Mouse (Mus musculus) cerebellum, adult 11 months (tissue): ENCODE data around the gene Zfp217.
"Not testable (repeated sequence)": the region's sequence is repeated elsewhere in the genome, so short reads cannot be mapped to it uniquely, and the experiment has no call there.

Experiments used
- DNase-seq: peaks from one replicate; pipeline ENCODE4 v3.0.0; 2022

The Zfp217 gene

DNA sequence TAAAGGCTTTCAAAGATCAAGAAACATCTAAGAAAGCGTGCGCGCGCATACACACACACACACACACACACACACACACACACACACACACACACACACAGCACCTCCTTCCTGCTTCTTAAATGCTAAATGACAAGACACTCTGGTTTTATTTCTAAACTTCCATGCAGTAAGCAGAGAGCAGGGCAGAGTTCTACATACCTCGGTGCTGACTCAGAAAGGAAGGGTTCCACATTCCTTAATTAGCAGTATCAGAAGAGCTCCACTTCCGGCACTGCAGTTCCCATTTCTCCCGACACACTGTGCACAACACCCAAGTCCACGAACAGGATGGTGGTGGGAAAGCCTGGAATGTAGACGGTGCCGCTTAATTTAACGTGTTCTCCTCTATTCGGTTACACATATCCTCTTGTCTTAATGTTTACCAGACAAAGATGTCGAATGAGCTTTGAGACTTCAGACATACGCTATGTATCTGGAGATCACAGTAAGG is at the start of gene Zfp217:
Gene Zfp217, minus strand, starts transcription at position 443 of the 493 bp plus-strand sequence.
- no peak for DNase-seq

DNA sequence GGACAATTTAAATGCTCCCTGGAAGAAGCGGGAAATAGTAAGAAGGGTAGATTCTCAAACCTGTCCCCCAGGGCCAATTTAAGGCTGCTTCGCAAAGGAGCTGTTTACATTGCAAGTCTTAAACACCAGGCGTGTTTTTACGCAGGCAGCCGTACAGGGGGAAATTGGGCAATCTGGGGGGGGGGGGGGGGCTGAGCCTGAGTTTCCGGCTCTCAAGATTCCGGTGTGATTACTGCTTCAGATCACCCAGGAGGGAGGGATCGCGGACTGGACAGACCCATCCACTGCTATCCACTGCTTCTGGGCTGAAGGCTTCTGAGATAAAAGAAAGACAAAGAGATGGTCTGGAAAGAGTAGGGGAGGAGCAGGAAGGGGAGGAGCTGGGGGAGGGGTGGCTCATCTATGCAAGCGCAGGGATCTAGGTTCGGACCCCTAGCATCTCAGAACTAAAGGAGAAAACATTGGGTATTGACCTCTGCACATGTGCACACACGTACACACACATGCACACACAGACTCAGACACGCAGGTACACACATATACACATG is 47.7 kb upstream of the Zfp217 start:
- no peak for DNase-seq

DNA sequence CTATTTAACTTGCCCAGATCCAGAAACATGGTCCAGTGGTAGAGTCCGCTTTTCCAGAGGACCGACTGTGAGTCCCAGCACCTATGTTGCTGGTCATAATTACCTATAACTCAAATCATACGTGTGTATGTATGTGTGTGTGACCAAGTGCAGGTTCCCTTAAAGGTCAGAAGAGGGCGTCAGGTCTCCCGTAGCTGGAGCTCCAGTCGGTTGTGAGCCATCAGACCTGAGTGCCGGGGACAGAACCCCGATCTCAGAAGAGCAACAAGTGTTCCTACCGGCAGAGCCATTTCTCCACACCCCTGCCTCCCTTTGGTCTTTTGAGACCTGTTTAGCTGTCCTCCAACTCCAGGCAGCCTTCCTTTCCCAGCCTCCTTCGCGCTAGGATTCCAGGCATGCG is 46.9 kb upstream of the Zfp217 start:
- DNase-seq, result no peak

DNA sequence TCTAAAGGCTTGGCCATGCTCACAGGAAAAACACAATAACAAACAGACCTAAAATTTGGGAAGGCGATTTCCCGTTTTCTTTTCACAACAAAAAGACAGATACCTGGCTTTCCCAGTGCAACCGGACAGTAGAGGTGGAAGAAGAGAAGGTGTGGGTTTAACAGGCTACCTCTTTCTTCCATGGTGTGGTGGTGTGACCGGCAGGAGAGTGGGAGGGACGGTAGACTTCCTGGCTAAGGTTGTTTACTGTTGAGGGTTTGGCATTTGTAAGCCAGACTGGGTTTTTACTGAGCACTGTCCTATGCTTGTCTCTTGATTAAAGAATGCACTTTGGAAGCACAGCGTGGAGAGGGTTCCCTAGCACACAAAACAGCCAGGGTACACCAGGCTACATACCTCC is 45.9 kb upstream of the Zfp217 start:
- DNase-seq, result no peak

DNA sequence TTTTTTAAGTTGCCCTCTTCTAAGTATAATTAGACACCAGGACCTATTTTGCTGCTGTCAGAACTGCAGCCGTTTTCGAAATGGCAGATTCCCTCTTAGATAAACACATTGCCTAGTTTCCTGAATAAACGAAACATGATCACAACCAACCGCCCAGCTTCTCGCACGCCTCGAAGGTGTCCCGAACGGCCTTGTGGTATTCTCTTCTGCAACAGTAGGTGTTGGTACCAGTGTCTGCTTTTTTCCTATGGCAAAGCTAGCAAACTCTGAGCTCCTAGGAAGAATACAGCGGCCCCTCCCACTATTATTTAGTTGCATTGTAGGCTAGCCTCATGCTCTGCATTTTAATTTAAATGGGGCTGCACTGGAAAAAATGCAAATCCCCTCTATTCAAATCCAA is 45.3 kb upstream of the Zfp217 start:
- no peak for DNase-seq

DNA sequence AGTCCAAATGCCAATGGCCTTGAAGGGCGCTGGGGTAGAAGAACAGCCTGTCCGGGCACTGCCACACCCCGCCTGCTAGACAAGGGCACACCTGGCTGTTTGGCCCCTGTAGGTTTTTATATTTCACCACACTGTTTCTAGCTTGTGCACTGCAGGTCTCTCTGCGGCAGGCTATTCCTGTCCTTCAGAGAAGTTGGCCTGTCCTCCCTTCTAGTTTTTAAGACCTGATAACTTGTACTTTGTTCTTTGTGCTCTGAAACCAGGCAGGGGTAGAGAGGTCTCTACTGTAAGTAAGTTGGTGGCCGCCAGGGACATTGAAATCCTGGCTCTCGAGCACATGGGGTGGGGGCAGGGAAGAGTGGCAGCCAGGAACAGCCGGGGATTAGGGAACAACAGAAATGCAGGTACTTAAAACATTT is 44.8 kb upstream of the Zfp217 start:
- no peak for DNase-seq

DNA sequence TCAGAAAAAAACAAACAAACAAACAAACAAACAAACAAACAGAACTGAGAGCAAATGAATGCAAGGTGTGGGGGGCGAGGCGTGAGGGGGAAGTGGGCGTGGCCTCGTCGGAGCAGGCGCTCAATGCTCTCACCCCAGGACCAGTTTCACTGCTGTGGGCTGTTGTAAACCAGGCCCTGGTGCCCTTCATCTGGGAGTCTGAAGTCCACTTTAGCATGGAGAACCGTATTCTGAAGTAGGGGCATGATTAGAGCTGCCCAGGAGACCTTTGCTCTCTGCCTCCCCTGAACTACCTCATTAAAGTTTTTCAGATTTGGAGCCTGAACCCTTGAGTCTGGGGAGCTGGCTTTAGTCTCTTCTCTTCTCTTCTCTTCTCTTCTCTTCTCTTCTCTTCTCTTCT is 40.8 kb upstream of the Zfp217 start:
- no peak for DNase-seq

DNA sequence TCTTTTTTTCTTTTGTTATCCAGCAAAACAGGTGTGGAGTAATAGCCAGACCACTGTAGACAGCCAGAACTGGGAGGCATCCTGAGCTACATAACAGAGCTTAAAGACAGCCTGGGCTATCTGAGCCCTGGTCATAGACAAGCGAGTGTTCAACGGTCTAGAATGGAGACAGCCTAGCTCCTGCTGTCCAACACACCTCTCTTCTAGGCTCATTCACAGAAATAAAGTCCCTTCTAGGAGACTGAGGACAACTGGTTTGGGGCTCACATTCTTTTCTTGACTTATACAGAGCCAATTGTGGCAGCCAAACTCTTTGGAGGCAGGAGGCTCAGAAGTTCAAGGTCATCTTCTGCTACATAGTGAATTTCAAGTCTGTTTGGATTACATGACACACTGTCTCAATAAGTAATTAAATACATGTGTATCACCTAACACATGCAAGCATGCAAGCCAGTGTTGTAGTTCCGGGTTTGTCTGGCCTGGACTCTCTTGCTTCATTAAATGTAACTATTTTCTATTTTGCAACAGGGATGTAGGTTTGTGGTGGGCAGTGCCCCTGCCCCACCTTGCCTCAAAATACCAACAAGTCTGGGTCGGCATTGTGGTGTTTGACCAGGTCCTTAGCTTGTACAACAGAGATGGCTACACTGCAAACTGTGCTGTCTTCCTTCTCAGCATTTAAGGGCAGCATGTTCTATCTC is 37.4 kb upstream of the Zfp217 start:
- DNase-seq, result no peak

DNA sequence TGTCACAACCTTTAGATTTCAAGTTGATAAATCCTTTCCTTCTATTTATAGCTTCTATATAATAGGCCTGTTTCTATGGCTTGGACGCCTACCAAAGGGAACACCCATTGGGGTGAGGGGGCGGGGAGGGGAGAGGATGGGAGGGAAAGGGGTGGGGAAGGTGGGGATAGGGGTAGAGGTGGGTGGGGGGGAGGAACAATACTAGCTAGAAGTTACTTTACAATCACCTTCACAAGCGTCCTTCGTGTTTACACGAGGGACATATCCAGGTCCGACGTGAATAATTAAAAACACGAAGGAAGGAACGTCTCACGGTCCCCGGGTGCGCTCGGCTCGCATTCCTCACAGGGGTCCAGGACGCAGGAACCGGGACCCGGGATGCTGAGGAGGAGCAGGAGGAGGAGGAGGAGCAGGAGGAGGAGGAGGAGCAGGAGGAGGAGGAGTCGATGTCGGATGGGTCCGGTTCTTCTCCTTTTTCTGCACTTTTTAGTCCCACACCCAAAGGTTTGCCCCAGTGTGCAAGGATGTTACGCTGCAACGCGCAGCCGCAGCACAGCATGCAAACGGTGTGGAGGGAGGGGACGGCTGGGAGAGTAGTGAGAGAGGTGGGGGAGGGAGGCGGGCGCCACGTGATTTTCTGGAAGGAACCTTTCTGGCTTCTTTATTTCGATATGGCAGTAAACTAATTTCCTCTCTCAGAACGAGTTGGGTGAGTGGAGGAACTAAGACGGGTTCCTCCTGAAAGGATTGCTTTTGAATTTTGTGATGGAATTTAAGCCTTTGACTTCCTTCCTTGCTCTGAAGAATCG is 36.5 kb upstream of the Zfp217 start:
- no peak for DNase-seq

DNA sequence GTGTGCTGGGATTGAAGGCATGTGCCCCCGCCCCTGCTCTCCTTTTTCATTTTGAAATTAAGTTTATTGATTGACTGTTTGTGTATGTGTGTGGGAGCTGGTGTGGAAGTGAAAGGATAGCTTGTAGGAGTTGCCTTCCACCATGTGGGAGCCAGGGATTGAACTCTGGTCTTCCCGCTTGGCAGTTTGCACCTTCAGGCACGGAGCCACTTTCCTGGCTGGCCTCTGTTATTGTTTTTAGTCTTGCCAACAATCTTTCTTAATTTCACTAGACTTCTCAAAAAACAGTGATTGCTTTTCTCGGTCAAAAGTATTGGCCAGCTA is 35.9 kb upstream of the Zfp217 start:
- DNase-seq, result no peak

DNA sequence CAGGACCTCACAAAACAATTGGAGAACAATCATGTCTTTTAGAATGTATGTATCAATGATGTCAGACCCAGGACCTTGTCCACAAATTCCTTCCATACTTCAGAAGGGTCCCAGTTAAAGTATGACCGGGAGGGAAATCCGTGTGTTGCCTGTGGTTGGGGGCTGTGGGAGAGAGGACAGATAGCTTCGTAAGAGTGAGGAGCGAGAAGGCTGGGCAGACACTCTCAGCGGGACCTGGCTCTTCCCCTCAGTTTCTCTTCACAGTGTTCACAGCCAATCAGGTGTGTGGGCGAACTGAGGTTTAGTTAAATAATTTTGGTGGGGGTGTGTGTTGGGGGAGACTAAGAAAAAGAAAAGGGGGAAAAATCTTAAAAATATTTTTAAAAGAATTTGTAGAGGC is 34.0 kb upstream of the Zfp217 start:
- no peak for DNase-seq

DNA sequence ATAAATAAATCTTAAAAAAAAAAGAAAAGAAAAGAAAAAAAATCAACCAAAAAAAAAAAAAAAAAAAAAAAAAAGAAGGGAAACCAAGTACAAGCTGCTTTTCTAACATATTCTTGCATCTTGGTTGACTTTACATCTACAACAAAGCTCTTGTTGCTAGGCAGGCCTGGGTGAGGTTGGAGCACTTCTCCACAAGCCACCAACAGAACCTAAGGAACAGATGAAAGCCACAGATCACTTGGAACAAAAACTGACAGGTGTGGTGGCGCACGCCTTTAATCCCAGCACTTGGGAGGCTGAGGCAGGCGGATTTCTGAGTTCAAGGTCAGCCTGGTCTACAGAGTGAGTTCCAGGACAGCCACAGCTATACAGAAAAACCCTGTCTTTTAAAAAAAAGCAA is 32.9 kb upstream of the Zfp217 start:
- DNase-seq, result not testable (repeated sequence)

DNA sequence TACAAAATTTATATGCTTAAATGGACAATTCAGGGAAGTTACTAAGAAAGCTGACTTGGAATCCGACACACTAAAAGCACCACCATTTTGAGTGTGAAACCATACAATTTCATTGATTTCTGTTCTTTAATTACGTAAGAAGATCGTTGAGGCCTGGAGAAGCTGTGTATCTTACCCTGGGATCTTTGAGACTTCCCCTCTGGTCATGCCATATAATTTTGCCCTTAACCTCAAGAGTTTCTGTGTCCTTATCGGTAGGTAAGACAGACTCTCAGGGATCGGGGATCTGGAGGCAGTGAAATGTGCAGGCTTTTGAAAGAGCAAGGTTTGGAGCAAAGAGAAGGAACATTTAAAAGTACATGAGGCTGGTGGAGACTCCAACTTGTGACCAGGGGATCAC is 31.4 kb upstream of the Zfp217 start:
- no peak for DNase-seq

DNA sequence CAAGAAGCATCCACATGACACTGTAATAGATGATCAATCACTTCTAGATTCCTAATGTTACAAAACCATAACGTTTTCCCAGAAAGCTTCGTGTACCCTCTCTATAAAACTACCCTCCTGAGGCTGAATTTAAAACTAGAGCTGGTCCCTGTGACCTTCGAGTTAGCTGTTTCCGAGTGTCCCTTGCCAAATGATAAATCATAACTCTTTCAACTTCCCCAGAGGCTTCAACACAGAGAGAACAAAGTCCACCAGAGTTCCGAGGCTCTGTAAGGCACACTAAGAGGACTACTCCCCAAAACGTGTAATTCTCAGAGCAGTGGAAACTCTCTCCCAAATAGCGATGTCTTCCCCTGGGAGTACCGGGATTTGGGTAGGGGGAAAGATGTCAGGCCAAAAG is 29.4 kb upstream of the Zfp217 start:
- DNase-seq, result no peak

DNA sequence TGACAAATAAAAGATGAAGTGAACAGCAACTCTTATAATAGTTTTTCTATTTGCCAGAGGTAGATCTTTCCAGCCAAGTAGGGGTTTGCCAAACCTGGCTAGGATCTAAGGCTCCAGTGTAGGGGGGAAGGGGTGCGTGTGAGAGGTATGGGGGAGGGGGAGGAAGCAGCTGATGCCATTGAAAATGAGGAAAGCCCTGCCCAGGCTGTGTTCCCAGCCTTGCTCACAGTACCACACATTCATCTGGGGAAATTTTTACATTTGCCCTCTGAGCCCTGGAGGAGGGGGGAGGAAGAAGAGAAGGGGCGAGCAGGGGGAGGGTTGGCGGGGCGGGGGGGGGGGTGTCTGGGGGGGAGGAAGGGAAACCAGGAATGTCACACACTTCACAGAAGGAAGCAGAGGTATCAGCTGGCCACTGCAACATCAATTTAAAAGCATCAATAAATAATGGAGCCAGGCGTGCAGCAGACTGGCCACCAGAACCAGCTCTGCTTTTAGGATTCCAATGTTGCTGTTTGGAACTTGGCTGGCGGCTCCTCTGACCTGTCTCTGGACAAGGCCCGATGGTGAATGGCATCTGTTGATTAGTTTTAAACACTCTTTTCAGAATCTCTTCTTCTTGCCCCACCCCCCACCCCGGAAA is 28.5 kb upstream of the Zfp217 start:
- no peak for DNase-seq

DNA sequence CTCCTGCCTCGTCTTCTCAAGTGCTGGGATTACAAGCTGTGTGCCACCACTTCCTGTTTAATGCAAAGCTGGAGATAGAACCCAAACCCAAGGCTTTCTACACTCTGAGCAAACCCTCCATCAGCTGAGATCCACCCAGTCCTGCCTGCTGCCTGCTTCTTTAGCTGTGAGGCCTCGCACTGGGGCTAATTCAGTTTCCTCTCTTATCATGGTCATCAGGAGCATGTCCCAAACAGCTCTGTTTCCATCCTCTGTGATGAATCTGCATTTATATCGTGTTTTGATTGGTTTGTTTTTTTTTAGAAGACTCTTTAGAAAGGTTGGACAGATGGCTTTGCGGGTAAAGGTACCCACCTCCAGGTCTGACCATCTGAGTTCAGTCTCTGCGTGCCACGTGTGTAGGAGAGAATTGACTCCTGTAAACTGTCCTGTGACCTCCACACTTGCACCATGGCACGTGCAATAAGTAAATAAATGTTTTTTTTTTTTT is 27.8 kb upstream of the Zfp217 start:
- DNase-seq, result no peak

DNA sequence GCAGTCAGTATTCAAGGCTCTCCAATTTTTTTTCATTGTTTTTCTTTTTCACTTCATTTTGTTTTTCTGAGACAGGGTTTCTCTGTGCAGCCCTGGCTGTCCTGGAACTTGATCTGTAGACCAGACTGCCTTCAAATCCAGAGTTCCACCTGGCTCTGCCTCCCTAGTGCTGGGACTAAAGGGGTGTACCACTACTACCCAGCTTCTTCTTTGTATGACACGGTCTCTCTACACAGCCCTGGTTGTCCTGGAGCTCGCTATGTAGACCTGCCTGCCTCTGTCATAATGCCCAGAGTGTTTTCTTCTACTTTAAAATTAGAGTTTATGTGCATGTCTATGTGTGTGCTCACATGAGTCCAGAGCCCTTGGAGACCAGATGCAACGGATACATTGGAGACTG is 27.3 kb upstream of the Zfp217 start:
- no peak for DNase-seq

DNA sequence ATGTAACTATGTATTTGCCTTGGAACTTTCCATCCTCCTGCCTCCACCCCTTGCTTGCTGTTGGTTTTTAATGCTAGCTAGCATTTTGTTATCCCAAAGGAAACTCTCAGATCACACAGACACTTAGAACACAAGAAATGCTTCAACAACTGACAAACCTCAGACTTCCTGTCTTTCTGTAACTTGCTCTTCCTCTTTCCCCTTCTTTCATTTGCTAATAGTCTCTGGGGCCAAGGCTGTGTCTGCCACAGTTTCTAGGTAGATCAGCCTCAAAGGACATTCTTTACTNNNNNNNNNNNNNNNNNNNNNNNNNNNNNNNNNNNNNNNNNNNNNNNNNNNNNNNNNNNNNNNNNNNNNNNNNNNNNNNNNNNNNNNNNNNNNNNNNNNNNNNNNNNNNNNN is 21.2 kb upstream of the Zfp217 start:
- DNase-seq, result no peak

DNA sequence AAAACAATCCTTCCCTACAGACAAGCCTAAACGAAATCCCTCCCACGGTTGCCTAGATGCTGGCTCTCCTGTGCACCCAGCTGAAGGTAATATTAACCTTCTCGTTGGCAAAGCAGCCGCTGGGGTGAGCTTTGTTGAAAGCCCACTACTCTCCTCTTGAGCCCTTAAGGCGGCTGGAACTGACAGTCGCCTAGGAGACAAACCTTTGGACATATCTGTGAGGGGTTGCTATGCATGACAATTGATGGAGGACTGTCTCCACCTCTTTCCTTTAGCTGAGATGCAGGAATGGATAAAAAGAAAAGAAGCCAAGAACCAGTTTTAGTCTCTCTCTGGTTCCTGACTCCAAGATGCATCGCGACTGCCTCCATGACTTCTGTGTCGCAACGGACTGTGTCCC is 17.7 kb upstream of the Zfp217 start:
- DNase-seq, result no peak

DNA sequence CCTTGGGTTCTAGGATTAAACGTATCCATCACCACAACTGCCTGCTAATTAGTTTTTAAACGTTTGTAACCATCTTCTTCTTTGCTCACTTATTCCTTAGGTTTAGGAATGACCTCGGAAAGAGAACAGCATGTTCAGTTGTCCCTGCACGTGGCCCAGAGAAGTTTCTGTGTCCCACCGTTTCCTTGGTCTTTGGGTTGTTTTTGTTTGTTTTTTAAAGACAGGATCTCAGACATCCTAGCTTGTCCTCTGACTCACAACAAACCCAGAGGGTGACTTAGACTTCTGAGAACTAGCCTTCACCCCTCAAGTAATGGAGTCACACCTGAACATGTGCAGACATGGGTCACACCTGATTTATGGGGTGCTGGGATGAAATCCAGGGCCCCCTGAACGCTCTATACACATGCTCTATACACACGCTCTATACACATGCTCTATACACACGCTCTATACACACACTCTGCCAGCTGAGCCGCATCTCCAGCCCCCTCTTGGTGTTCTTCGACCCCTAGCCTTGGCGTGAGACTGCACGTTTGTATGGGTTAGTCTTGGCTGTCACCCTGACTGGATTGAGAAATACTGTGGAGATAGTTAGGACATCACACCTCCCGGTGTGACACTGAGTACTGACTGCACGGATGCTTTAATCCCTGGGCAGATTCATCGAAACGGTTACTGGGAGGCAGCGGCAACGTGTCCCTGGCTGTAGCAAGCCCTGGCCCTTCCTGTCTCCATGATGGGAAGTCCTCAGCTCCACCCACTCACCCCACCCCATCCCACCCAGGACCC is 16.0 kb upstream of the Zfp217 start:
- no peak for DNase-seq

DNA sequence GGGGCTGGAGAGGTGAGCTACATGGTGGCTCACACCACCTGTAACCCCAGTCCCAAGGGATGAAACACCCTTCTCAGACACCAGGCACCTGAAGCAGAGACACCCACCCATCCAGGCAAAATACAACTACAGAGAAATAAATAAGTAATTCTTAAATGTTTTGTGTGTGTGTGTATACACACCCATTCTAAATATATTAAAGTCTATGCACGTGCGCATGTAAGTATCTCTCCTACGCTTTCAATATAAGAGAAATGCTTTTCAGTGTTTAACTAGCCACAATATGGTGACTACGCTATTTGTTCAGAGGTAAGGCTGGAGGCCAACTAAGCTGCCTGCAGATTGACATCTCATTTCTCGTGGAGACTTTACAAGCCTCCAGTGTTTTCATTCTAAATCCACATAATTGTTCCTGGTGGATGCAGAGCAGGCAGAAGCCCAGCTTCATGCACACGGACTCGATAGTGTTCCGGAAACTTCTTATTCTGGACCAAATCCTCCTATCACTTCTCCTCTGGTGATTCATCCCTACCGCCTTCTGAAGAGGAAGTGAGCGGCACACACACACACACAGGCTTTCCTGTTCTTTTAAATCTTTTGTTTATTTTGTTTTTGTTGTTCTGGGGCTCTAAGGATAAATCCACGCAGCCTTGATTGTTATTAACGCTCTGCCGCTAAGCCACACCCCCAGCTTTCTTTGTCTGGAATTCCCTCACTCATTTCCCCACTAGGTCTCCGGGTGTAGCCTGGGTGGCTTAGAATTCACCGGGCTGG is 12.1 kb upstream of the Zfp217 start:
- no peak for DNase-seq

DNA sequence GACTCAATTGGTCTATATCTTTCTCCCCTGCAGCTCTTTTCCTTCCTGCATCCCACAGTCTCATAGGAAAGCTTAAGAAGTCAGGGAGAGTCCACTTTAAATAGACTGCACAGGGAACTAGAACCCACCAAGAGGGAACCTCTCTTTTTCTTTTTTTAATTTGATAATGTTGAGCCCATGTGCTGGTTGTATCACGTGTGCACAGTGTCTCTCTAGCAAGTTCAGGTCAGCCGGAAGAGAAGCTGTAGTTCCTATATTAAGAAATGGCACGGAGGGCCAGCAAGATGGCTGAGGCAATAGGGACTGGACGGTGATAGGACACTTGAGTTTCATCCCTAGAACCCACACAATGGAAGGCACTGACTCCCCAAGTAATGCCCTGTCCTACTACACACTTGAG is 11.1 kb upstream of the Zfp217 start:
- no peak for DNase-seq
